Mouse (Mus musculus): ENCODE data around the gene Cck. TPM values are rescaled to one million over a fixed set of nuclear protein-coding genes. Genes with fewer than 3 reads are reported as not detected.
"Not testable (repeated sequence)": the region's sequence is repeated elsewhere in the genome, so short reads cannot be mapped to it uniquely, and the experiment has no call there.

The Cck gene
- total RNA-seq, 2 experiments from 2014 or later = 0.67 to 1.5 TPM

DNA sequence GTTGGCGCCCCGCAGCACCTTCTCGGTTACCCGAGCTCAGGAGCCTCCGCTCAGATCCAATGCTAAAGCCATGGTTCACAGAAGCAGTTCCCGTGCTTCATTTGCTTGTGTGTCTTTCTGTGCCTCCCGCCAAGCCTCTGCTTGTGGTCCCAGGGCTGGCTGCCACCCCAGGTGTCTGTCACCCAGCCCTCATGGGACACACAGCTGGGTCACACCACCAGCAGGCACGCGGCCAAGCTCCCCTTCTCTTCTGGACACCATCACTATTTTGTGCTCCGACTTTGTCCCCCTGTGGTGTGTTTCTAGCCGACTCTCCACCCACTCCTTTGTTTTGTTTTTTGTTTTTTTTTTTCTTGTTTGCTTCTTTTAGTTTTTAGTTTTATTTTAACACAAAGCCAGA, 28.0 kb downstream of the Cck start:
- DNase-seq (ENCODE audit: low spot score in 2 of 2) = no peak

DNA sequence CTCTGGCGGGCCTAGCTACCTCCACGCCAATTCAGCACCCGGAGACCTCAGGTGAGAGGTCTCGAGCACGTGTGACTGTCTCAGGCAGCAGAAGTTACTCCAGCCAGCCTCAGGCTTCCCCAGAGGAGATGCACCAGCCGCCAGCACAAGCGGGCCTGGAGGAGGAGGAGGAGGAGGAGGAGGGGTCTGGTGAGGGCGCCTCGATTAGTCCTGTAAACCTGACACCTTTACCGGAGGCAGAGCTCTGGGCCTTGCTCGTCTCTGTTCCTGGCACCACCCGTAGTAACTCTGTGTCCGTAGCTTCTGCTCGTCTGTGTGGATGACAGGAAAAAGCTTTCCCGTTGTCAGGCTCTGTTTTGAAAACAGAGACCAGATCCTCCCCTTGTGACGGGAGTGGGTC, 35.0 kb downstream of the Cck start:
- no peak for DNase-seq (ENCODE audit: low spot score in 2 of 2)

DNA sequence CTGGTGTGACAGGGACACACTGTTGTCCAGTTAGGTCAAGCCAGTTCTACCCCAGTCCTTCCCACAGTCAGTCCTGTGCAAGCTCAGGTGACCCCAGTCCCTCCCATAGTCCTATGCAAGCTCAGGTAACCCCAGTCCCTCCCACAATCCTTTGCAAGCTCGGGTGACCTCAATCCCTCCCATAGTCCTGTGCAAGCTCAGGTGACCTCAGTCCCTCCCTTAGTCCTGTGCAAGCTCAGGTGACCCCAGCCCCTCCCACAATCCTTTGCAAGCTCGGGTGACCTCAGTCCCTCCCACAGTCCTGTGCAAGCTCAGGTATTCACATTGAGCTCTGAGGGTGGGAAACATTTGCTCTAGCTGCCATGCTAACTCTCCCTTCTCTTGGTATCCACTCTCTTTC, 35.5 kb downstream of the Cck start:
- no peak for DNase-seq (ENCODE audit: low spot score in 2 of 2)

DNA sequence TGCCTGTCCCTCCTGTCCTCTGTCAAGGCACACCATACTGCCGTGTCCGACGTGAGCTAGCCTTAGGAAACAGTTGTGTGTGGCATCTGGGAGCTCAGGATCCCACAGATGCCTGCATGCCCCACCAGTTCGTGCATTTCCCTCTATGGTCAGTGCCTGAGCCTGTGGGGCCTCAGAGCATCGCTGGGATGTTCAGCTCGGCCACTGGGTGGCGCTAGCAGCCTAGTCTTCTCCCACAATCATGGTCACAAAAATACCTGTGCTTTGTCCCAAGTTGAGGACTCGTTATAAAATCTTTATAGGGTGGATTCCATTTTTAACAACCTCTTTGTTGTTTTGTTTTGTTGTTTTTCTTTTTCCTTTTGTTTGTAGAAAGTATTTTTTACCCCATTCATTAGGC, 37.0 kb downstream of the Cck start:
- no peak for DNase-seq (ENCODE audit: low spot score in 2 of 2)

DNA sequence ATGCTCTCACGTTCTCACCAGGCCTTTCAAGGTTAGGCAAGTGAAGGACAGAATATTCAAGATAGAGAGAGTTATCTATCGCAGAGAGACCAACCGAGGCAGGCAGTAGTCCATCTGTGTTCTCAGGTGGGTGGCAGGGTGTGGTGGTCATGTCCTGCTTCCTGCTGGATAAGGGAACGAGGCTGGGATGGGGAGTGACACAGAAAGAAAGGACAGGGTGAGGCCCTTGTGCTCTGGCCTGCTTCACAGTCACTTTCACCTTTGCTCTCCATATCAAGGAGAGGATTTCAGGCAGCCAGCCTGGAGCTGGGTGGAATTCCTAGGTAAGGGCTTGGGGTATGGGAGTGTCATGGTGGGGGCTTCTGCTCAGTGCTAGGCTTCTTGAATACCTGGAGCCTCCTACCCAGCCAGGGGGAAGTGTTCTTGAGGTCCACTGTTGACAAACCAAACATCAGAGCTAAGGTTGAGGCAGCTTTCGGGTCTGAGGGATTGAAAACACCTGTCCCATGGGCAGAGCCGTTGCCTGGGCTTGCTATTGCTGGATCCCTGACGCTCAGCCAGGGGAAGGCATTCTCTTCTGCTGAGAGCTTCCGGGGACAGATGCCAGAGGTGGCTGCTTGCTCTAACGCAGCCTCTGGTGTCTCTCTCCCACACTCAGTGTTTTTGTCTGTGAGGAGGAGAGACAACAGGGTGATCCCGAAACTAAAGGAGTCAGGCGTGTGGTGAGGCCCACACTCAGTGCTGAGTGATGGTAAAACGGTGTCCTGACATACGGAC, 38.6 kb downstream of the Cck start:
- no peak for DNase-seq (ENCODE audit: low spot score in 2 of 2)

DNA sequence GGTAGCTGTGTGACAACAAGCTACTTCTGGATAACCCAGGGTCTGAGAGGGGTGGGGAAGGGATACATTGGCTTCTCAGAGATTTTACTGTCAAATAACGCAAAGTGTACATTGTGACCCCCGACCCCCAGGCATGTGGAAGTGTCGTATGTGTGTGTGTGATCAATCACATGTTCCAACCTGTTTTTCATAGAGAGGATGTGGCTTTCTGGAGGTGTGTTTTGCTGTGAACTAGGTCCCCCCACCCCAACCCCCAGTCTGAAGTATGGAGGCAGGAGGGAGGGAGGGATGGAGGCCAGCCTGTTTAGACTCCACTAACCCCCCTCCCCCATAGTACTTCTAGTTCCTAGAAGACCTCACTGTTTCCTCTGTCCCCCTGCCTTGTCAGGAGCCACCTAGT, 40.6 kb downstream of the Cck start:
- DNase-seq (ENCODE audit: low spot score in 2 of 2) = no peak

DNA sequence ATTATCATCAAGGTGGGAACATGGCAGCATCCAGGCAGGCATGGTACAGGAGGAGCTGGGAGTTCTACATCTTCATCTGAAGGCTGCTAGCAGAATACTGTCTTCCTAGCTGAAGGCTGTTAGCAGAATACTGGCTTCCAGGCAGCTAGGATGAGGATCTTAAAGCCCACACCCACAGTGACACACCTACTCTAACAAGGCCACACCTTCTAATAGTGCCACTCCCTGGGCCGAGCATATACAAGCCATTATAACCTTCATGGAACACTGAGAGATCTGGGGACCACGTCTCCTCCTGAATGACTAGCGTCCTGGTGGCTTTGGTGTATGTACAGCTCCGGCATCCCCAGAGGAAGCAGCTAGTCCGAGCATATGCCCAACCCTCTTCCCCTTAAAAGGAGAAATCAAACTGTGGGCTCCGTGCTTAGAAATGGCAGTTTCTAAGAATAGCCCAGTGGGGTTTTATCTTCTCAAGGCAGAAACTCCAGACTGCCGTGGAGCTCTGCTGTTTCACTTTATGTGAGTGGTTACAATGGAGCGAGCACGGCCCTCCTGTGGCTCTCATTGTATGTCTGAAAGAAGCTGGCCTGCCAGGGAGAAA, 43.1 kb downstream of the Cck start:
- not testable (repeated sequence) for DNase-seq (ENCODE audit: low spot score in 2 of 2)

DNA sequence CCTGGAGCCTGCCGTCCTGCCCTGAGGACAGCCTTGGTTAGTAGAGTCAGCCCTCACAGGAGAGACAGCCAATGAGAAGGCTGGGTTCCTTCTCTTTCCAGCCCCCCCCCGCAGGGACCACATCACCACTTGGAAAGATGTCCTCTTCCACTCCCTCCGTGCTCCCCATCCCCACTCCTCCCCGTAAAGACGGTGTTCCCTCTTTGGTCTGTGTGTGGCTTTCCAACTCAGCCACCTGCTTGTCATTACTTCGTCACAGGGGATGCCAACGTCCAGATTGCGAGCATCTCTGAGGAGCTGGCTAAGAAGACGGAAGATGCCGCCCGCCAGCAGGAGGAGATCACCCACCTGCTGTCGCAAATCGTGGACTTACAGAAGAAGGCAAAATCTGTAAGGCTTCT, 49.1 kb downstream of the Cck start:
- DNase-seq (ENCODE audit: low spot score in 2 of 2) = no peak

DNA sequence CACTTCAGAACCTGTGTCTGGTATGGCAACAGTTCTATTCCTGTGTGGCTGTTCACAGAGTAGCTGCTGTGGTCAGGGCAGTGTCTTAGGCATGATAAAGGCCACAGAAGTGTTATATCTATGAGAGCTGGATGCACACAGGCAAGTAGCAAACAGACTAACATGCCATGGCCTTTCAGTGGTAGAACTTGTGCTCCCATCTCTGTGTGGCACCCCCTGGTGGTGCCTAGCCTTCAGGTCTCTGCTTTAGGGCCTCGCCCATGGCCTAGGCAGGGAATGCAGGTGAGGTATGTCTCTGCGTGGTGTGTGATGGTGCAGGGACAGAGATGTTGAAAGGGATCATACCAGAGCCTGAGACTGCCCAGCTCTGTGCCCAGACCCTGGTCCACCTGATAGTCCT, 50.1 kb downstream of the Cck start:
- DNase-seq (ENCODE audit: low spot score in 2 of 2) = no peak

DNA sequence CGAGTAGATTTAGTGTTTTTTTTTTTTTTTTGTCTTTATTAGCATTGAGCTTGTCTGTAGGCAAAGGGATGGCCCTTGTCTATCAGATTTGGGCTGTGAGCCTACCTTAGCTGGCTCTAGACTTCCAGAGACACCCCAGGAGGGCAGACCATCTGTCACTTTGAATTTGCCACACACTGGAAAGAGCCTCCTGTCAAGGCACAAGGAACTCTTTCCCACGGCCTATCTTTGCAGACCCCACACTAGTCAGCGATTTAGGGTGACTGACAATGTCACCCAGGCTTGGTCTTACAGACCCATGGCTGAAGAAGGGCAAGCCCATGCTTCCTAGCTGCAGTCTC, 51.2 kb downstream of the Cck start:
- no peak for DNase-seq (ENCODE audit: low spot score in 2 of 2)

DNA sequence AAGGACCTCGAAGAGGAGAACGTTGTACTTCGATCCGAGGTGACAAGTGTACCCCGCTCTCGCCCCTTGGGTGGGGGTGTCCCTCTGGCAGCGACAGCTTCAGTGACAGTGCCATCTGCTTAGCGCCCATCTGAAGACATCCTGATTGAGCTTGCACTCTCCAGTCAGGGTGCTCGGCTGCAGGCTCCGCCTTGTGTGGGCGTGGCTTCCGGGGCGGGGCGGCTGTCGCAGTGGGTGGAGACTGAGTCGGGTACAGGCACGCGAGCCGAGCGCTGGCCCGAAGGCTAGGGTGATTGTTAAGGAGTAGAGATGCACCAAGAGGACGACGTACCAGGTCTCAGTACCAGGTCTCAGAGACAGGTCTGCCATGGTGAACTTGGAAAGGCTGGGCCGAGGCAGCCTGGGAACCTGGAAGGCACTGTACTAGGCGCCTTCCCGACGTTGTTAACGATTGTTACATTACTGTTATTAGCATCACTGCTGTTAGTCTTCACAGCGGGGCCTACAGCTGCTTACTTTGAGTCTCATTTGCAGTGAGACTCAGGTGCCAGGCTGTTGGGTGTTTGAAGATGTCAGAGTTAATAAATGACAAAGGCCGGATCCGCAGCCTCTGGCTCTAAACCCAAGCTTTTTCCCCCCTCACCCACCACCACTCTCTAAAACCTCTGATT, 51.7 kb downstream of the Cck start:
- no peak for DNase-seq (ENCODE audit: low spot score in 2 of 2)

DNA sequence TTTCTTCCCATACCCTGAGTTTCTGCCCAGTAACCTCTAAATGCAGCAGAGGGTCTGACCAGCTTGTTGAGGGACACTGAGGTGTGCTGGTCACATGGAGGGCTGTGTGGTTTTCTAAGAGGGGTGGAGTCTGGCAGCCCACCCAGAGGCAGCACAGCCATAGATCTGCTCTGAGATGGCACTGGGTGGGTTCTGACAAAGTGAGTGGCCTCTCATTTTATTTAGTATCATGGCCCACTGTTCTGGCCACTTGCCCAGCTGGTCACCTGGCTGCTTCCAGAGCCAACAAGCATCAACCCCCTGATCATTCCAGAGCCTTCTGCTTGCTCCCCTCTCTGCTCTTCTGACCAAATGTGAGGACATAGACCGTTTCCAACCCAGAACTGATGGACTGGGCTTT, 53.3 kb downstream of the Cck start:
- DNase-seq (ENCODE audit: low spot score in 2 of 2) = no peak

Other genes starting within 250 kb of the Cck start
- 1 to 10 TPM; 5.3 to 5.7 TPM for gene Ulk4, start 218.5 kb downstream of the Cck start, total RNA-seq (2021)
- 10 to 100 TPM; 76.0 to 83.4 TPM for gene Trak1, start 198.2 kb downstream of the Cck start, total RNA-seq (2021)
- gene Lyzl4, start 146.4 kb upstream of the Cck start, total RNA-seq (2021) = under 1 TPM in 1 of 2 experiments, not detected in 1; 0.31 TPM
- gene Vipr1, start 147.0 kb upstream of the Cck start, total RNA-seq (2021) = 1 to 10 TPM in 1 of 2 experiments, under 1 TPM in 1; 0.64 to 1.7 TPM
- 1 to 10 TPM; 6.0 to 8.8 TPM for gene Sec22c, start 209.8 kb upstream of the Cck start, total RNA-seq (2021)
- gene Ss18l2, start 214.6 kb upstream of the Cck start, total RNA-seq (2021) = 10 to 100 TPM; 52.6 to 52.8 TPM
- 100 to 1,000 TPM; 102 to 124 TPM for gene Nktr, start 223.5 kb upstream of the Cck start, total RNA-seq (2021)